Mouse (Mus musculus): ENCODE data around the gene Large1. TPM values are rescaled to one million over a fixed set of nuclear protein-coding genes. Genes with fewer than 3 reads are reported as not detected.
A peak's percentile ranks its signal among the peaks of the same experiment; 100 is the strongest.

Gene Large1
- polyA plus RNA-seq, 1 experiment from 2014 or later: 11.9 TPM

GRCm38 (mm10) chr8:73225654-73226053 is 127.7 kb downstream of the Large1 start:
- no peak for ATAC-seq
- 67% methylated on average over 2 of the region's 2 CpGs for WGBS
- Histone ChIP-seq H3K4me2 (replicated peaks) (no peak overlapping the region), H3K4me3 (replicated peaks) (no peak overlapping the region), H3K9ac (replicated peaks) (no peak overlapping the region), H3K27me3 (no peaks in the 10 kb centered on the region), H3K27ac (no peak overlapping the region), H3K36me3 (no peaks in the 10 kb centered on the region), H3K9me3 (no peaks in the 10 kb centered on the region), H3K4me1 (replicated peaks) (no peaks in the 10 kb centered on the region)

- no peak overlapping the region for H3K9ac ChIP-seq (replicated peaks)
- H3K4me1 ChIP-seq (replicated peaks): peaks cover 5% of the 10 kb centered on the region
- H3K27me3 ChIP-seq: no peaks in the 10 kb centered on the region
- no peak overlapping the region for H3K4me2 ChIP-seq (replicated peaks)
- WGBS: 26% methylated on average over 6 of the region's 6 CpGs
- H3K27ac ChIP-seq: no peak overlapping the region
- H3K9me3 ChIP-seq: no peaks in the 10 kb centered on the region
- H3K36me3 ChIP-seq: no peaks in the 10 kb centered on the region
- ATAC-seq: peak; percentile 60
- H3K4me3 ChIP-seq (replicated peaks): no peak overlapping the region
These were observed 134.0 kb downstream of the Large1 start for GRCm38 (mm10) chr8:73219178-73219811.

GRCm38 (mm10) chr8:73206831-73207230 is 146.5 kb downstream of the Large1 start:
- Histone ChIP-seq H3K27ac (no peak overlapping the region), H3K27me3 (no peaks in the 10 kb centered on the region)
- no peak for ATAC-seq

GRCm38 (mm10) chr8:73201854-73202253 is 151.5 kb downstream of the Large1 start:
- Histone ChIP-seq H3K4me2 (replicated peaks) (no peak overlapping the region), H3K36me3 (no peaks in the 10 kb centered on the region), H3K9ac (replicated peaks) (no peak overlapping the region), H3K4me1 (replicated peaks) (no peaks in the 10 kb centered on the region), H3K4me3 (replicated peaks) (no peak overlapping the region), H3K9me3 (no peaks in the 10 kb centered on the region), H3K27me3 (no peaks in the 10 kb centered on the region), H3K27ac (no peak overlapping the region)
- 99% methylated on average over 2 of the region's 2 CpGs for WGBS
- no peak for ATAC-seq

More at GRCm38 (mm10) chr8:73206831-73207230, 146.5 kb downstream of the Large1 start:
- Histone ChIP-seq H3K36me3 (no peaks in the 10 kb centered on the region), H3K4me2 (replicated peaks) (no peak overlapping the region), H3K9me3 (no peaks in the 10 kb centered on the region), H3K4me3 (replicated peaks) (no peak overlapping the region), H3K9ac (replicated peaks) (no peak overlapping the region), H3K4me1 (replicated peaks) (no peaks in the 10 kb centered on the region)

- ATAC-seq: no peak
- H3K4me3 ChIP-seq (replicated peaks): no peak overlapping the region
- H3K36me3 ChIP-seq: no peaks in the 10 kb centered on the region
- WGBS: 100% methylated on average over 1 of the region's 1 CpGs
- H3K9me3 ChIP-seq: no peaks in the 10 kb centered on the region
- no peaks in the 10 kb centered on the region for H3K27me3 ChIP-seq
- H3K27ac ChIP-seq: no peak overlapping the region
- H3K4me1 ChIP-seq (replicated peaks): no peaks in the 10 kb centered on the region
- H3K4me2 ChIP-seq (replicated peaks): no peak overlapping the region
- H3K9ac ChIP-seq (replicated peaks): no peak overlapping the region
These were observed 155.6 kb downstream of the Large1 start for GRCm38 (mm10) chr8:73197714-73198113.

- H3K27me3 ChIP-seq: no peaks in the 10 kb centered on the region
- no peak for ATAC-seq
- H3K27ac ChIP-seq: no peak overlapping the region
- no peak overlapping the region for H3K9ac ChIP-seq (replicated peaks)
- no peak overlapping the region for H3K4me2 ChIP-seq (replicated peaks)
- 91% methylated on average over 1 of the region's 1 CpGs for WGBS
- no peaks in the 10 kb centered on the region for H3K9me3 ChIP-seq
- no peaks in the 10 kb centered on the region for H3K36me3 ChIP-seq
- no peaks in the 10 kb centered on the region for H3K4me1 ChIP-seq (replicated peaks)
- no peak overlapping the region for H3K4me3 ChIP-seq (replicated peaks)
These were observed 164.7 kb downstream of the Large1 start for GRCm38 (mm10) chr8:73188684-73189083.

GRCm38 (mm10) chr8:73187381-73187780 is 166.0 kb downstream of the Large1 start:
- Histone ChIP-seq H3K27ac (no peak overlapping the region), H3K36me3 (no peaks in the 10 kb centered on the region), H3K4me1 (replicated peaks) (no peaks in the 10 kb centered on the region), H3K9me3 (no peaks in the 10 kb centered on the region), H3K4me2 (replicated peaks) (no peak overlapping the region), H3K4me3 (replicated peaks) (no peak overlapping the region), H3K27me3 (no peaks in the 10 kb centered on the region), H3K9ac (replicated peaks) (no peak overlapping the region)
- WGBS: 95% methylated on average over 1 of the region's 1 CpGs
- no peak for ATAC-seq

- WGBS: 89% methylated on average over 1 of the region's 1 CpGs
- Histone ChIP-seq H3K36me3 (no peaks in the 10 kb centered on the region), H3K4me1 (replicated peaks) (no peaks in the 10 kb centered on the region), H3K9ac (replicated peaks) (no peak overlapping the region), H3K27me3 (no peaks in the 10 kb centered on the region), H3K27ac (no peak overlapping the region), H3K9me3 (no peaks in the 10 kb centered on the region), H3K4me3 (replicated peaks) (no peak overlapping the region), H3K4me2 (replicated peaks) (no peak overlapping the region)
- ATAC-seq: no peak
These were observed 174.9 kb downstream of the Large1 start for GRCm38 (mm10) chr8:73178434-73178833.

GRCm38 (mm10) chr8:73172661-73173060 is 180.7 kb downstream of the Large1 start:
- ATAC-seq: no peak
- Histone ChIP-seq H3K27ac (no peak overlapping the region), H3K4me2 (replicated peaks) (no peak overlapping the region), H3K27me3 (no peaks in the 10 kb centered on the region), H3K9ac (replicated peaks) (no peak overlapping the region), H3K36me3 (no peaks in the 10 kb centered on the region), H3K4me1 (replicated peaks) (no peaks in the 10 kb centered on the region), H3K9me3 (no peaks in the 10 kb centered on the region), H3K4me3 (replicated peaks) (no peak overlapping the region)

- peak; percentile 50; the same call in 1 of the 2 replicates for ATAC-seq
- 90% methylated on average over 3 of the region's 3 CpGs for WGBS
- H3K4me3 ChIP-seq (replicated peaks): no peak overlapping the region
These were observed 191.3 kb downstream of the Large1 start for GRCm38 (mm10) chr8:73161994-73162393.

GRCm38 (mm10) chr8:73161564-73161963 is 191.8 kb downstream of the Large1 start:
- Histone ChIP-seq H3K9me3 (no peaks in the 10 kb centered on the region), H3K4me2 (replicated peaks) (no peak overlapping the region), H3K27me3 (no peaks in the 10 kb centered on the region), H3K27ac (no peak overlapping the region), H3K4me3 (replicated peaks) (no peak overlapping the region), H3K36me3 (no peaks in the 10 kb centered on the region), H3K9ac (replicated peaks) (no peak overlapping the region), H3K4me1 (replicated peaks) (no peaks in the 10 kb centered on the region)
- ATAC-seq: peak; percentile 14; the same call in 1 of the 2 replicates
- 90% methylated on average over 1 of the region's 1 CpGs for WGBS

More at GRCm38 (mm10) chr8:73161994-73162393, 191.3 kb downstream of the Large1 start:
- no peak overlapping the region for H3K27ac ChIP-seq
- H3K4me2 ChIP-seq (replicated peaks): no peak overlapping the region
- no peaks in the 10 kb centered on the region for H3K4me1 ChIP-seq (replicated peaks)
- H3K36me3 ChIP-seq: no peaks in the 10 kb centered on the region
- no peaks in the 10 kb centered on the region for H3K9me3 ChIP-seq
- H3K9ac ChIP-seq (replicated peaks): no peak overlapping the region
- no peaks in the 10 kb centered on the region for H3K27me3 ChIP-seq

GRCm38 (mm10) chr8:73160945-73161344 is 192.4 kb downstream of the Large1 start:
- no peak overlapping the region for H3K4me3 ChIP-seq (replicated peaks)
- no peak overlapping the region for H3K4me2 ChIP-seq (replicated peaks)
- no peaks in the 10 kb centered on the region for H3K4me1 ChIP-seq (replicated peaks)
- no peak overlapping the region for H3K9ac ChIP-seq (replicated peaks)
- H3K27ac ChIP-seq: no peak overlapping the region
- no peaks in the 10 kb centered on the region for H3K36me3 ChIP-seq
- no peaks in the 10 kb centered on the region for H3K9me3 ChIP-seq
- WGBS: 78% methylated on average over 2 of the region's 2 CpGs
- ATAC-seq: no peak
- no peaks in the 10 kb centered on the region for H3K27me3 ChIP-seq

- H3K4me2 ChIP-seq (replicated peaks): no peak overlapping the region
- no peaks in the 10 kb centered on the region for H3K27me3 ChIP-seq
- H3K27ac ChIP-seq: no peak overlapping the region
- no peak overlapping the region for H3K4me3 ChIP-seq (replicated peaks)
- no peak for ATAC-seq
- peaks cover 10% of the 10 kb centered on the region for H3K4me1 ChIP-seq (replicated peaks)
- H3K9me3 ChIP-seq: no peaks in the 10 kb centered on the region
- no peak overlapping the region for H3K9ac ChIP-seq (replicated peaks)
- no peaks in the 10 kb centered on the region for H3K36me3 ChIP-seq
- 94% methylated on average over 3 of the region's 3 CpGs for WGBS
These were observed 206.1 kb downstream of the Large1 start for GRCm38 (mm10) chr8:73147236-73147635.

Data from midbrain, embryonic 13.5 days (tissue).